ENCODE assay signal across 22 mouse cellular contexts in genomic region chr7:113623296-113623695, GRCm38 (mm10).
DNase-seq lines count a peak whose midpoint lies in the region; ATAC-seq and TF ChIP-seq lines count a peak whose summit lies in the region.
"Had no signal": no experiment of that assay in that cellular context is flagged by ENCODE, and none has a peak within 500 bp of the region (broad histone marks: within the 10 kb centered on the region; RNA-seq: fewer than 3 reads in every experiment).

No protein-coding gene starts in this region.

- no peak overlapping the region for H3K4me3 ChIP-seq in heart, postnatal 0 days (ENCODE audit: low read depth, low read length)
- no peak overlapping the region for H3K4me3 ChIP-seq in heart, adult 2 months
- H3K4me3 ChIP-seq: forebrain, embryonic 10.5 days; forebrain, embryonic 13.5 days; heart, embryonic 10.5 days; heart, embryonic 15.5 days; hindbrain, embryonic 12.5 days; hindbrain, embryonic 15.5 days had no signal

- intact Hi-C loops in heart, adult 2 months (cut with DNase I): no loop called here

- peak; percentile 43 for DNase-seq in heart, adult 11 months
- no peak for DNase-seq in heart, adult 8-10 months (ENCODE audit: low spot score)
- DNase-seq in heart, postnatal 0 days (ENCODE audit: low spot score): peak; percentile 71
- DNase-seq in heart, adult 2 months: no peak
- DNase-seq in retina, postnatal 1 day: peak; percentile 70
- DNase-seq in retina, embryonic 14.5 days (ENCODE audit: low spot score): no peak
- DNase-seq: adrenal gland, postnatal 10 days; adrenal gland, postnatal 36 days; cerebellum, adult 18-20 months; cerebellum, adult 9-10 months; cerebellum, postnatal 14 days; gastrocnemius, postnatal 10 days; gastrocnemius, postnatal 36 days had no signal

- H3K36me3 ChIP-seq in heart, postnatal 0 days (replicated peaks; ENCODE audit: control insufficient read depth, insufficient read depth, low read length): no peaks in the 10 kb centered on the region
- no peaks in the 10 kb centered on the region for H3K36me3 ChIP-seq in heart, adult 2 months (ENCODE audit: control insufficient read depth, insufficient read depth, low read length)
- H3K36me3 ChIP-seq: forebrain, embryonic 10.5 days; heart, embryonic 10.5 days; heart, embryonic 15.5 days; hindbrain, embryonic 12.5 days; hindbrain, embryonic 15.5 days had no signal

- no peak for TF ChIP-seq CTCF in heart, postnatal 0 days (IDR thresholded peaks at IDR 0.05; ENCODE audit: low read depth)
- TF ChIP-seq CTCF in heart, adult 2 months (IDR thresholded peaks at IDR 0.05): no peak

- peak overlapping the region; percentile 72 for H3K27ac ChIP-seq in heart, postnatal 0 days (ENCODE audit: low read depth)
- H3K27ac ChIP-seq in heart, adult 2 months: no peak overlapping the region
- H3K27ac ChIP-seq: forebrain, embryonic 10.5 days; forebrain, embryonic 13.5 days; heart, embryonic 15.5 days; hindbrain, embryonic 12.5 days had no signal

- no peaks in the 10 kb centered on the region for H3K79me2 ChIP-seq in heart, adult 2 months (replicated peaks; ENCODE audit: control insufficient read depth, insufficient read depth, low read length)

- peak; percentile 91 for ATAC-seq in heart, postnatal 0 days (ENCODE audit: insufficient read depth, low read depth)
- ATAC-seq: forebrain, embryonic 13.5 days; forebrain, embryonic 16.5 days; intestine, postnatal 0 days; Patski had no signal

- H3K4me2 ChIP-seq in heart, postnatal 0 days (ENCODE audit: low read depth, low read length): no peak overlapping the region
- H3K4me2 ChIP-seq: forebrain, embryonic 13.5 days; heart, embryonic 15.5 days; hindbrain, embryonic 12.5 days; hindbrain, embryonic 15.5 days had no signal

- no peak for TF ChIP-seq EP300 in heart, postnatal 0 days (IDR thresholded peaks at IDR 0.05; ENCODE audit: low read depth)
- TF ChIP-seq EP300 in heart, adult 2 months (IDR thresholded peaks at IDR 0.05; ENCODE audit: insufficient read depth, low read depth, low read length): no peak

- no peaks in the 10 kb centered on the region for H3K27me3 ChIP-seq in heart, postnatal 0 days (ENCODE audit: control insufficient read depth, insufficient read depth, low read length)
- H3K27me3 ChIP-seq in heart, adult 2 months (ENCODE audit: control insufficient read depth, insufficient read depth, low read length): no peaks in the 10 kb centered on the region
- H3K27me3 ChIP-seq: forebrain, embryonic 13.5 days; heart, embryonic 15.5 days; hindbrain, embryonic 12.5 days; hindbrain, embryonic 15.5 days had no signal

- no peak for TF ChIP-seq POLR2A in heart, adult 2 months (IDR thresholded peaks at IDR 0.05; ENCODE audit: insufficient read depth, low read depth, low read length)

- 30% methylated on average over 4 of the region's 4 CpGs for WGBS in heart, postnatal 0 days
- WGBS in heart, adult 2 months: 41% methylated on average over 4 of the region's 4 CpGs

- no peaks in the 10 kb centered on the region for H3K9me3 ChIP-seq in heart, postnatal 0 days (replicated peaks; ENCODE audit: control insufficient read depth, low read length)
- H3K9me3 ChIP-seq: forebrain, embryonic 10.5 days; forebrain, embryonic 13.5 days; heart, embryonic 10.5 days; heart, embryonic 15.5 days; hindbrain, embryonic 12.5 days; hindbrain, embryonic 15.5 days had no signal

- no peak overlapping the region for H3K9ac ChIP-seq in heart, postnatal 0 days (replicated peaks; ENCODE audit: low read depth, low read length)
- H3K9ac ChIP-seq in heart, adult 2 months (ENCODE audit: low read depth, low read length): no peak overlapping the region
- H3K9ac ChIP-seq: forebrain, embryonic 13.5 days; heart, embryonic 15.5 days; hindbrain, embryonic 12.5 days; hindbrain, embryonic 15.5 days had no signal

- H3K4me1 ChIP-seq in heart, postnatal 0 days (ENCODE audit: control insufficient read depth, insufficient read depth): peaks cover 31% of the 10 kb centered on the region
- no peaks in the 10 kb centered on the region for H3K4me1 ChIP-seq in heart, adult 2 months (ENCODE audit: control insufficient read depth, insufficient read depth, low read length)
- H3K4me1 ChIP-seq: forebrain, embryonic 10.5 days; forebrain, embryonic 13.5 days had no signal

Comparison
In these comparisons a context has a peak if more than half of its experiments do, and no peak if none do; other contexts are left out.
1. DNase-seq: peak in heart, adult 11 months (single experiment), heart, postnatal 0 days (single experiment) and retina, postnatal 1 day (single experiment); none in heart, adult 8-10 months (single experiment), heart, adult 2 months (0 of 2) and retina, embryonic 14.5 days (single experiment).